Mouse (Mus musculus): Measurements from ENCODE around the gene Dkkl1.
"Not testable (repeated sequence)": the region's sequence is repeated elsewhere in the genome, so short reads cannot be mapped to it uniquely, and the experiment has no call there.

DNA sequence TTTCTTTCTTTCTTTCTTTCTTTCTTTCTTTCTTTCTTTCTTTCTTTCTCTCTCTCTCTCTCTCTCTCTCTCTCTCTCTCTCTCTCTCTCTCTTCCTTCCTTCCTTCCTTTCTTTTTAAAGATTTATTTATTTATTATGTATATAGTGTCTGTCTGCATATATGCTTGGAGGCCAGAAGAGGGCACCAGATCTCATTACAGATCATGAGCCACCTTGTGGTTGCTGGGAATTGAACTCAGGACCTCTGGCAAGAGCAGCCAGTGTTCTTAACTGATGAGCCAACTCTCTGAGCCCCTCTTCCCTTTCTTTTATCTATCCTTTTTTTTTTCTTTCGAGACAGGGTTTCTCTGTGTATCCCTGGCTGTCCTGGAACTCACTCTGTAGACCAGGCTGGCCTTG is 38.2 kb downstream of the Dkkl1 start:
- not testable (repeated sequence) for TF ChIP-seq USF1 (IDR thresholded peaks at IDR 0.05; ENCODE audit: low read depth); POLR2AphosphoS2 (IDR thresholded peaks at IDR 0.05; ENCODE audit: insufficient read length, low read depth); POLR2A (IDR thresholded peaks at IDR 0.05; ENCODE audit: insufficient read length, low read depth); REST (IDR thresholded peaks at IDR 0.05; ENCODE audit: insufficient read depth, insufficient read length); TCF3 (IDR thresholded peaks at IDR 0.05; ENCODE audit: insufficient read length, low read depth)
